Mouse (Mus musculus) embryonic facial prominence, embryonic 14.5 days (tissue): ENCODE data around the gene Tada2b. TPM values are rescaled to one million over a fixed set of nuclear protein-coding genes. Genes with fewer than 3 reads are reported as not detected.

ENCODE experiments used
- ATAC-seq: fragments of 200-750 bp; cut with Nextera tagmentation; 2 replicates; pipeline ENCODE4 v1.8.0; 2017; ENCODE audit warnings: low read depth, moderate number of reproducible peaks, moderate TSS enrichment
- DNase-seq: peaks from one replicate; pipeline ENCODE4 v3.0.0-alpha.2; 2015; ENCODE audit warnings: low spot score
- H3K27ac ChIP-seq: fragments of 300-500 bp; sonication (generic); replicated peaks from 2 replicates; pipeline ENCODE4 v1.5.1; 2014; ENCODE audit warnings: low read depth, mild to moderate bottlenecking, low read length, moderate library complexity
- H3K27me3 ChIP-seq: fragments of 300-500 bp; sonication (generic); replicated peaks from 2 replicates; pipeline ENCODE4 v1.6.1; 2014; ENCODE audit warnings: low read length; ENCODE audit not compliant: control insufficient read depth, insufficient read depth
- H3K36me3 ChIP-seq: fragments of 300-500 bp; sonication (generic); 2 replicates; pipeline ENCODE4 v1.6.1; 2014; ENCODE audit warnings: low read length, mixed read lengths; ENCODE audit not compliant: control insufficient read depth, insufficient read depth
- H3K4me1 ChIP-seq: fragments of 300-500 bp; sonication (generic); 2 replicates; pipeline ENCODE4 v1.6.1; 2014; ENCODE audit warnings: antibody characterized with exemption, low read length; ENCODE audit not compliant: control insufficient read depth, insufficient read depth
- H3K4me2 ChIP-seq: fragments of 300-500 bp; sonication (generic); 2 replicates; pipeline ENCODE4 v1.6.1; 2014; ENCODE audit warnings: low read depth, mild to moderate bottlenecking, low read length, moderate library complexity, mixed read lengths
- H3K4me3 ChIP-seq: fragments of 300-500 bp; sonication (generic); 2 replicates; pipeline ENCODE4 v1.5.1; 2014; ENCODE audit warnings: low read depth, mild to moderate bottlenecking, low read length
- H3K9ac ChIP-seq: fragments of 300-500 bp; sonication (generic); 2 replicates; pipeline ENCODE4 v1.6.1; 2014; ENCODE audit warnings: low read depth, mild to moderate bottlenecking, low read length, moderate library complexity, mixed read lengths
- H3K9me3 ChIP-seq: fragments of 300-500 bp; sonication (generic); 2 replicates; pipeline ENCODE4 v1.6.1; 2016; ENCODE audit warnings: low read length; ENCODE audit not compliant: control insufficient read depth
- WGBS: fragments of 180-500 bp; shearing (Covaris S2); extraction: QIAGEN DNeasy Blood & Tissue Kit; methylation state at CpG from one replicate; pipeline ENCODE4 v1.1.7; 2014; 5-methylcytosine and 5-hydroxymethylcytosine counted together
- polyA plus RNA-seq: library from polyadenylated mRNA; unstranded; fragments of >200 nt; fragmentation: Nextera tagmentation; extraction: Ambion mirVana; gene quantifications from 2 replicates; pipeline ENCODE4 v1.2.1, GENCODE M21; 2014

The Tada2b gene
- polyA plus RNA-seq, 1 experiment from 2014 or later, result 4.2 TPM

DNA sequence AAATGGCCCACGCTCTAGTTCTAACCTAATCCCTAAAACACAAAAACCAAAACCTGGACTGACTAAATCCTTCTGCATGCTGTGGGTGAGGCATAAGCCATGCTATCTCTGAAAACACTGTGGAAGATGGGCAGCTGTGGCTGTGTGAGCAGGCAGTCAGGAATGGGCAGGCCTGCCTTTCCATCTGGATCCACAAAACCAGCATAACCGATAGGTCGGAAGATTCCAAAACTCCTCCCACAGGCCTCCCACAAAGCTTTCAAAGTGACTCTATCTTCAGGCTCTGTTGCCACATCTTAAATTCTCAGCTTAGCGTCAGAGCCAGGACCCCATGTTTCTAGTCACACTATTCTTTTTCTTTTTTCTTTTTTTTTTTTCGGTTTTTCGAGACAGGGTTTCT, 9.8 kb upstream of the Tada2b start:
- no peaks in the 10 kb centered on the region for H3K4me1 ChIP-seq
- H3K4me3 ChIP-seq, result no peak overlapping the region
- DNase-seq, result no peak
- no peak overlapping the region for H3K9ac ChIP-seq
- ATAC-seq, result no peak
- H3K36me3 ChIP-seq, result peaks cover 61% of the 10 kb centered on the region
- H3K9me3 ChIP-seq, result no peaks in the 10 kb centered on the region
- H3K27me3 ChIP-seq, result no peaks in the 10 kb centered on the region
- H3K4me2 ChIP-seq, result no peak overlapping the region
- no peak overlapping the region for H3K27ac ChIP-seq
- 87% methylated on average over 6 of the region's 6 CpGs for WGBS

DNA sequence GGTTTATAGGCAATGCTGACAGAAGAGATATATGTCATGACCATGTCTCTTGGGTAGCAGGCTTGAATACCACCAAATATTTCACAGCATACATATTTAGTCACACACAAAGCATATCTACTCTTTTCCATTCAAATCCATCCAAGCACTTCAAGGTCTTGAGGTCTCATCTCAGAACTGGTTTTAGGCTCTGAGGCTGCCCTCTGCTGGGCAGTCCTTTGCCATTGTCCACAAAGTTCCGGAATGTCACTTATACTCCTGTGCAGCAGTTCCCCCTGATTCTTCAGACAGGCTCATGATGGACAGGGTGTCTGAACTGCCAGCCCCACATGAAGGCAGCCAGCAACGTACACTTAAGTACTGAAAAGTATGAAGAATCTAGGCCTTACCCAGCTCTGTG, 5.1 kb upstream of the Tada2b start:
- H3K27ac ChIP-seq, result no peak overlapping the region
- DNase-seq, result peak; percentile 30
- H3K27me3 ChIP-seq, result peaks cover 19% of the 10 kb centered on the region
- H3K4me1 ChIP-seq, result peaks cover 5% of the 10 kb centered on the region
- H3K4me2 ChIP-seq, result no peak overlapping the region
- ATAC-seq, result no peak
- no peak overlapping the region for H3K9ac ChIP-seq
- H3K36me3 ChIP-seq, result peaks cover 30% of the 10 kb centered on the region
- no peak overlapping the region for H3K4me3 ChIP-seq
- no peaks in the 10 kb centered on the region for H3K9me3 ChIP-seq
- 45% methylated on average over 2 of the region's 2 CpGs for WGBS

DNA sequence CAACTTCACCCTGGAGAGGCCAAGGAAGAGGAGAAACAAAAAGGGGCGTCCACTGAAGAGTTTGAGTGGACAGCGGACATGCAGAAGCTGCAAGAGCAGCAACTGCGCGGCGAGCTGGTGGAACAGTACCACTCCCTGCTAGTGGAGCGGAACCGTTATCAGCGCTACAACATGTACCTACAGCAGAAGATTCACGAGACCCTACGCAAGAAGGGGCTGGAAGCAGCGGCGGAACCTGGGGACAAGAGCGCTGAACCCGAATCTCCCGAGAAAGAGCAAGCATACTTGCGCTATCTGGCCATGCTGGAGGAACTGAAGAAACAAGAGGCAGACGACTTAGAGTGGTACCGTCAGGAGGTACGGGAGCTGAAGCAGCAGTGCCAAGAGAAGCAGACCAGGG, 1.2 kb upstream of the Tada2b start:
- H3K4me3 ChIP-seq, result peak overlapping the region; percentile 51
- ATAC-seq (no peak), DNase-seq (no peak)
- H3K4me1 ChIP-seq, result peaks cover 16% of the 10 kb centered on the region
- no peaks in the 10 kb centered on the region; the same call in 1 of the 2 replicates for H3K36me3 ChIP-seq
- H3K4me2 ChIP-seq, result peak overlapping the region; percentile 96
- peaks cover 19% of the 10 kb centered on the region for H3K27me3 ChIP-seq
- H3K9ac ChIP-seq, result no peak overlapping the region
- H3K9me3 ChIP-seq, result no peaks in the 10 kb centered on the region
- WGBS, result 32% methylated on average over 19 of the region's 19 CpGs
- no peak overlapping the region for H3K27ac ChIP-seq

DNA sequence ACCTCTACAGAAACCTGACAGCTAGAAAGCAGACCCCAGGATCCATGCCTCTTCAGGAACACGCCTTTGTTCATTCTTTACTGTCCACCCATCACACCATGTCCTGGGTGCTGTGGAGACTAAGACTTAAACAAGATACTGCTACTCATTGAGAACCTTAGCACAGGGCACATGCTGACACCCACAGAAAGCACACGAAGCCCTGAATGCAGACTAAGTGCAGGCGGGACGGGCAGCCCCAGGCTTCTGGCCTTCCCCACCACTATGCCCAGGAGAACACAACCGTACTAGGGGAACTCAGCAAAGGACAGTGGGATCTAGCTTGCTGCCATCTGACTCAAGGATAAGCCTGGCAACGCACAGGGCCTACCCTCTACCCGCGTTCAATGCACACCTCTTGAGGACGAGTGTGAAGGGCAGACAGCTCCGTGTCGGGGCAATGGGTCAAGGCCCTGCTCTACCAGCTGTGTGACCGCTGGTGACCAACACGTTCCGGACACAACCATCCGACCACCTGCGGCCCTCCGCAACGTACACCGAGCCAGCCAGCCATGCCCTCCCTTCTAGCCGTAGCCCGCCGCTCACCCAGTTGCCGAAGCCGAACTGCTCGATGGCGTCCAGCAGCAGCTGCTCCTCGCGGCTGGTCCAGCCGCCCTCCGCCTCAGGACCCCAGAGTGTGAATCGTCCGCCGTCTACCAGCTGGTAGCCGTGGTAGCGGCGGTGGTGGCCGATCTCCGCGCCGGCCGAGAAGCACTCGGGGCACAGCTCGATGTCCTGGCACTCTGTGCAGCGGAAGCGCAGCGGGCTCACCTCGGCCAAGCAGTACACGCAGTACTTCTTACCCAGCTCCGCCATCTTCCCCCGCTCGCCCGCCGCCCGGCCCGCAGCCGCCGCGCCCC, 633 bp downstream of the Tada2b start:
- H3K27ac ChIP-seq, result peak overlapping the region; percentile 68
- DNase-seq (peak; percentile 45), ATAC-seq (peak; percentile 6)

GRCm38 (mm10) chr5:36481114-36481513, 3.0 kb downstream of the Tada2b start:
- 88% methylated on average over 1 of the region's 1 CpGs for WGBS
- H3K4me1 ChIP-seq, result peaks cover 16% of the 10 kb centered on the region
- ATAC-seq (no peak), DNase-seq (no peak)
- peaks cover 15% of the 10 kb centered on the region for H3K27me3 ChIP-seq
- H3K4me3 ChIP-seq, result no peak overlapping the region
- H3K36me3 ChIP-seq, result peaks cover 5% of the 10 kb centered on the region; the same call in 1 of the 2 replicates
- no peak overlapping the region for H3K27ac ChIP-seq
- 0 out of 2 replicates have a peak overlapping the region, but pooled peaks have one; percentile 2 for H3K9ac ChIP-seq
- no peak overlapping the region for H3K4me2 ChIP-seq
- H3K9me3 ChIP-seq, result no peaks in the 10 kb centered on the region

More for the DNA sequence above, 633 bp downstream of the Tada2b start:
- Histone ChIP-seq H3K9ac (peak overlapping the region; percentile 87), H3K4me2 (peak overlapping the region; percentile 89), H3K4me3 (peak overlapping the region; percentile 88), H3K36me3 (no peaks in the 10 kb centered on the region), H3K4me1 (peaks cover 16% of the 10 kb centered on the region), H3K27me3 (peaks cover 19% of the 10 kb centered on the region), H3K9me3 (no peaks in the 10 kb centered on the region)
- WGBS, result 4% methylated on average over 30 of the region's 58 CpGs

- Histone ChIP-seq H3K27me3 (peaks cover 8% of the 10 kb centered on the region), H3K4me3 (no peak overlapping the region), H3K4me2 (no peak overlapping the region), H3K27ac (no peak overlapping the region), H3K36me3 (peaks cover 7% of the 10 kb centered on the region), H3K9ac (no peak overlapping the region), H3K9me3 (no peaks in the 10 kb centered on the region), H3K4me1 (peaks cover 16% of the 10 kb centered on the region)
- ATAC-seq (no peak), DNase-seq (no peak)
- 90% methylated on average over 4 of the region's 4 CpGs for whole genome bisulfite sequencing
Measured at GRCm38 (mm10) chr5:36480398-36480797, 3.7 kb downstream of the Tada2b start.

DNA sequence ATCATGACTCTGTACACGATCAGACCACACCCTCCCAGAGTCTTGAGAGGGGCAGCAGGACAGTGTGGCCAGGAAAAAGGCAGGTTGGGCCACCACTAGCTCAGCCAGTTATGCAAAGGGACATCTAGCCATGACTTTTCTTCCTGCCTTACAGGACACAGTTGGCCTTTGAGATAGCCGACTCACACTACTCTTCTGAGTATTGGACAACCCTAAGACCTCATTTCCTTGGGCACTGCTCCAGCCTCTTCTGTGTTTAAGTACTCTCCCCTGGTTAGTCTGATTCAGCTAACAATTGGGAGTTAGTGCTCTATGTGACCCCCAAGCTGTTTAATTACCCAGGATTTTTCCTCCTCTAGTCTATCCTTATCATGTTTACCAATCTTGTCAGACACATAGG, 4.3 kb downstream of the Tada2b start:
- H3K27ac ChIP-seq, result no peak overlapping the region
- 75% methylated on average over 2 of the region's 2 CpGs for WGBS
- H3K9me3 ChIP-seq, result no peaks in the 10 kb centered on the region
- no peak overlapping the region for H3K4me3 ChIP-seq
- no peak overlapping the region for H3K4me2 ChIP-seq
- peaks cover 11% of the 10 kb centered on the region for H3K36me3 ChIP-seq
- H3K4me1 ChIP-seq, result peaks cover 12% of the 10 kb centered on the region
- no peak for ATAC-seq
- H3K9ac ChIP-seq, result no peak overlapping the region
- 0 out of 2 replicates have a peak, but pooled peaks cover 2% of the 10 kb centered on the region for H3K27me3 ChIP-seq
- DNase-seq, result no peak

DNA sequence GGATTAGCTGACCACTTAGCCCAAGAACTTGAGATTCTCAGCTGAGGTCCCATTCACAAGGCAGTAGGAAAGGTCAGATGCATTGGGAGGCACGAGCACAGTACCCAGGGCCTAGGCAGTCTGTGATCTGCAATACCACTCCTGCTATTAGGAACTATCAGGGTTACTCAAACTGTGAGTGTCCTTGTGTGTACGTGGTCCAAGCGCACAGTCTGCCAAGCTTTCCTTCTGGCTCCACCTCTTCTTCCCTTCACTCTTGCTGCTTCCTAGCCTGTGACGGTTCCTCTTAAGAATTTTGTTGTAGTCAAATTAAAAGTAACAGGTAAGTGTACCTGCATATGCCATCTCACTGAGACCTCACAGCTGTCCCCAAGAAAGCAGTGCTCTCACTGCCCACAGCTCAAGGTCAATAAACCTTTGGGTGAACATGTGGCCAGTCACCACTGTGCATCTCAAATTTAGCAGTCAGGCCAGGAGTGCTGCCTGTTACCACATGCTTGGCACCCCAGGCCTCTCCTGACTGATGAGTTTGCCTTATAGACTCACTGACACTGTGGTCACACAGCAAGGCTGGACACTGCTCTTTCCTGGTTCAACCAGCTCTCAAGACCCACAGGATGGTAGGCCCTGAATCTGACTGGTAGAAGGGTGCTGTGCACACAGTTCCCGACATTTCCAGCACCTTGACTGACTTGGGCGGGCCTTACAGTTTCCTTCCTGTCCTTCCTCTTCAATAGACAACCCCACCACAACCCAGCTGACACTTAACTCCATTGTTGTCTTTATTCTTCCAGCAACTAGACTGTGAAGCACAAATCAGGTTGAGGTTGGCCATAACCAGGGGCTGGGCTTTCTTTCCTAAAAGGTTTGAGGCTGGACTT, 5.3 kb downstream of the Tada2b start:
- Histone ChIP-seq H3K4me3 (no peak overlapping the region), H3K9me3 (no peaks in the 10 kb centered on the region), H3K4me2 (no peak overlapping the region), H3K4me1 (peaks cover 10% of the 10 kb centered on the region), H3K27me3 (no peaks in the 10 kb centered on the region), H3K27ac (no peak overlapping the region), H3K9ac (no peak overlapping the region), H3K36me3 (peaks cover 20% of the 10 kb centered on the region)
- ATAC-seq (no peak), DNase-seq (no peak)
- WGBS, result 82% methylated on average over 6 of the region's 6 CpGs
